Mouse (Mus musculus): Measurements from ENCODE around the gene Pnpla3.
A peak's percentile ranks its signal among the peaks of the same experiment; 100 is the strongest.

DNA sequence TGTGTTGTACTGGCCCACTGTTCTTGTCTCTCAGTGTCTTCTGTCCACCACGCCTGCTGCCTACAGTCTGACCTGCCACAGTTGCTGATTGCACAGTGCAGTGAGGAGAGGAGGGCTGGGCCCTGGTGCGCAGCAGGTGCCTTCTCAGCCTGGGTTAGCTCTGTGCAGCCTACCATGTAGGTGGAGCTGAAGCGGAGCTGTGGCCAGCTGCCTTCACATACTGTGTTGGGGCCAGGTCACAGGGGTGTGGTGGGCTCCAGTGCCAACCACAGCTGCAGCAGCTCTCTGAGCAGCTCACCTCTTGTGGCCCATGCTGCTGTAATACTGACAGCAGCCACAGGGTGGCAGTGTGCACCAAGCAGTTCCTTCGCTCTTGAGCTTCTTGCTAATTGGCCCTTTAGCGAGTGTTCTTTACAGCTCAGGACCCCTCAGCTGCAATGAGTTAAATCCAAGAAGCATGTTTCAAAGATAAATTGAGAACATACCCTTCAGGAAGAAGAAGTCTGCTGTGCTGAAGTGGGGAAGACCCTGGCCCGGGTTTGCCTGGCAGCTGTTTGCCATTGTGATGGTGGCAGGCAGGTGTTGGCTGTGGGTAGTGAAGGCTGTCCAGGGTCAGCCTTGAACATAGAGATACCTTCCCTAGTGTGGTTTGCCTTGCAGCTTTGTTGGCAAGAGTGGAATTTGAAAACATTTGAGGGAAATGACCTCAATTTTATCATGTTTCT, 44.6 kb downstream of the Pnpla3 start:
- TF ChIP-seq CTCF (IDR thresholded peaks at IDR 0.05; ENCODE audit: insufficient read depth, low read depth, low read length) (peak; percentile 93), POLR2A (IDR thresholded peaks at IDR 0.05; ENCODE audit: insufficient read depth, low read depth, low read length) (no peak)

Measured in olfactory bulb, adult 2 months (tissue).